Mouse (Mus musculus): ENCODE data around the gene Shisal2a.

Shisal2a gene

GRCm38 (mm10) chr4:108383183-108383714, at the start of gene Shisal2a:
Gene Shisal2a (minus strand): TSS chr4:108383349.
- no peak for DNase-seq

GRCm38 (mm10) chr4:108431561-108431936, 48.4 kb upstream of the Shisal2a start:
- DNase-seq, result no peak

DNA sequence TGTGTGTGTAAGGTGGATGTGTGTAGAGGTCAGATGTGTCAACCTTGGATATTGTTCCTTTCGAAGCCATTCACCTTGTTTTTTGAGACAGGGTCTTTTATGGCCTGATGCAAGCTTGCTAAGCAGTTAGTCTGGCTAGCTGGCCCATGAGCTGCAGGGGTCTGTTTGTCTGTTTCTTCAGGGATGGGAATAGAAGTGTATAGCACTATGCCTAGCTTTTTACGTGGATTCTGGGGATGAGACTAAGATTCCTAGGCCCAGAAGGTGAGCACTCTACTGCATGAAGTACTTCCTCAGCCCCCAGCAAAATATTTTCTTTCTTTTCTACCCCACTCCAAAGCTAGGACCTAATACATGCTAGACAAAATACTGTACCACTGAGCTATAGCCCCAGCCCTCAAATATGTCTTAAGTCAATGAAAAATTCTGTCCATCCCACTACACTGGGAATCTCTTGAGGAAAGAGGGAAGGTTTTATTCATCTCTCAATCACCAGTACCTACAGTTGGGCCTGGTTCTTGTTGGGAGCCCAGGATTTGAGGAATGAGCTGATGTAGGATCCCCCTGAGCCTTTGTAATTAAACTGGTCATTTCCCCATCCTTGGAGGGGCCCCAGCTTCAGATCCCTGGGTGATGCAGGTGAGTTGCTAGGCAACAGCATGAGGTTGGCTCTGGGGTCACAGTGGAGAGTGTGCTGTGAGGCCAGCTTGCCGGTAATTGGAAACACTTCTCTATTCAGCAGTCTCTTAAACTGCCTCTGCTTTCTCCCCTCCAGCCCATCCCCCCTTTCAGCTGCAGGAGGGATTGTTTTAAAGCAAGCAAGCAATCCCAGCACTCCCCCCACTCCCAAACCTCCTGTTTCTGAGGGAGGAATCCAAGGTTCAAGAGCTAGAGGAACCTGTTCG, 47.8 kb upstream of the Shisal2a start:
- no peak for DNase-seq

GRCm38 (mm10) chr4:108428341-108428721, 45.2 kb upstream of the Shisal2a start:
- DNase-seq, result no peak

- DNase-seq, result no peak
Measured at GRCm38 (mm10) chr4:108427719-108428340, 44.7 kb upstream of the Shisal2a start.

DNA sequence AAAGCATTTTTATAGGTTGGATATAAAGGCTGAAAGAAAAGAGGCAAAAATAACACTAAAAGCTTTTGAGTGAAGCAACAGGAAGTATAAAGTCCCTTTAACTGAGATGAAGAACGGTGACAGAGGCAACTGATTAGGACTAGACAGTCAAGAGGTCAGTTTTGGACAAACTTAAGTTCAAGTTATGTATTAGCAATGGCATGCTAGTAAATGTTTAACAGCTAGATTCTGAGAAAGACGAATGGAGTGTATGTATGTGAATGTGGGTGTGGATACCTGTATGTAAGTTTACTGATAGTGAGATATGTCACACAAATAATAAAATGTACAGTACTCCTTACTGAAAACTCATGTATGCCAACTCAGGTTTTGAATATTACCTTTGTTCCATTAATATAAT, 41.4 kb upstream of the Shisal2a start:
- DNase-seq, result no peak

DNA sequence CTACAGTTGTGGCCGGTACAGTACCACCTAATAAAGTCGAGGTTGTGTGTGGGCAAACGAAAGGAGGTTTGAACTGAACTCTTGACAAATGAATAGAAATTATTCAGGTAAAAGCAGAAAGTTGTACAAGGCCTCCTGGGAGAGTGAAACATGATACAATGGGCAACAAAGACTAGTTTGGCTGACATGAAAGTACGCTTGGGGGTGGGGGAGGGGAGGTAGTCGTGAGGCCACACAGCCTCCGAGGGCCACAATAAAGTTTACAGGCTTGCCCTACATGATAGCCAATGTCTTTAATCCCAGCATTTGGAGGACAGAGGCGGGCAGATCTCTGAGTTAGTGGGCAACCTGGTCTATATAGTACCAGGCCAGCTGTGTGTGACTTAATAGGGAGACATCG, 24.5 kb upstream of the Shisal2a start:
- DNase-seq, result no peak

- DNase-seq, result peak; percentile 19
Measured at GRCm38 (mm10) chr4:108406861-108407401, 23.8 kb upstream of the Shisal2a start, which contains the start of gene Gpx7. Gene Gpx7 (minus strand): TSS chr4:108406961.

- DNase-seq, result peak; percentile 70
Measured at GRCm38 (mm10) chr4:108406138-108406860, 23.1 kb upstream of the Shisal2a start.

DNA sequence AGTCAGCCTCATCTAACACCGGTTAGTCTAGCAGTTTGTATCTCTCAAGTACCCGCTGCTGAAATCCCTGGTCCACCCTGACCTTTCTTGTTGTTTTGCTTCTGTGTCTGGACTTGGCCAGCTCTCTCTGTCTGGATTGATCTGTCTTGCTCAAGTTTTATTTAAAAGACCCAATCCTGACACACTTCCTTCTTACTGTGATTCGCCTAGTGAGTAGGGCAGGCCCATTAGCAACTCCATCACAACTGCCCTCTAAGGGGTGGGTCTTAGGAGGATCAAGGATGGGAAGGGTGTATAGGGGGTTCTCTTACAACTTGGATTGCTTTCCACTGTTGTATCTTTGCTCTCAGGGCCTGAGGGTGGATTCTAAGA, 22.6 kb upstream of the Shisal2a start:
- no peak for DNase-seq

DNA sequence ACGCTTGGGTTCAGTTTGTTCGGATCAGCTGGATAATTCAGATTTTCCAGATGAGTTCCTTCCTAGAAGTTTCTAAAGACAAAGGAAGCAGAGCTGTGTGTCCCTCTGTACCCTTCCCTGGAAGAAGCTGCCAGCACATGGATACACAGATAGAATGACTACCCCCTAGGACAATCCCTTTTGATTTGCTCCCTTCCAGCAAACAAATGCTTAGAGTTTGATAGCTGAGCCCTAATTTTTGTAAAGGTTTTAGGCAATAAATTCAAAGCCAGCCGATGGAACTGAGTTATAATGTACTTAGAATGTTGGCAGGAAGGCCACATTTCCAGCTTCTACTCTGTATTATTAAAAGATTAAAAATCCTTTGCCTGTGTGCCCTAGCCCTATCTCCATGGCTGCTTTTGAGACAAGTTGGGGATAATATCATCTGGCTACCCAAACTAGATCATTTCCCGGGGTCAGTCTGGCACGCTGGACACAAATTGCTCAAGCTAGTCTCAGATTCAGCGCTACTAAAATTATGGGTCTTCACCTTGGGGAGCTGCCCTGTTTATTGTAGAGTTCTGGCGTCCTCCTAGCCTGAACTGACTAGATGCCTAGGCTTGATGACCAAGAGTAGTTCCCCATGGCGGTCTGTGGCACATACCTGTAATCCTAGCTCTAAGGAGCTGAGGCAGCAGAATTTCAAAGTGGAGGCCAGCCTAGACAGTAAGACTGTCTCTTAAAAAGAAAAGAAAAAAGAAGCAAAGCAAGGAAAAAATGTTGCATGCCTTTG, 20.9 kb upstream of the Shisal2a start:
- DNase-seq, result no peak

GRCm38 (mm10) chr4:108400395-108400794, 17.2 kb upstream of the Shisal2a start:
- no peak for DNase-seq

DNA sequence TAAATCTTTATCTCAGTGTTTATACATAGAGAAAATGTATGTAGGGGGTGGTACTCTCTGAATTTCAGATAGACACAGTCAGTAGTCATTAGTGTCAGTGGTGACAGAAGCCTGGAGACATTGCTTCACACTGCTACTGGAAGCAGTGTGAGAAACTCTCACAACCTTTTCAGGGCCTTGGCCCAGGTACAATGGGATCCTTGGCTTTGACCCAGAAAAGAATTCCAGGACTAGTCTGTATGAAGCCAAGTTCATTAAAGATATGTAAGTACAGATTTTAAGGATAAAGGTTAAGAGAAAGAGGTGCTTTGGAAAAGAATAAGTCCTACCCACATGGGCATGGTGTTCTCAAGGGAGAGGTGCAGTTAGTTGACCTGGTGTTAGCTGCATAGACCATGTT, 11.1 kb upstream of the Shisal2a start:
- no peak for DNase-seq

DNA sequence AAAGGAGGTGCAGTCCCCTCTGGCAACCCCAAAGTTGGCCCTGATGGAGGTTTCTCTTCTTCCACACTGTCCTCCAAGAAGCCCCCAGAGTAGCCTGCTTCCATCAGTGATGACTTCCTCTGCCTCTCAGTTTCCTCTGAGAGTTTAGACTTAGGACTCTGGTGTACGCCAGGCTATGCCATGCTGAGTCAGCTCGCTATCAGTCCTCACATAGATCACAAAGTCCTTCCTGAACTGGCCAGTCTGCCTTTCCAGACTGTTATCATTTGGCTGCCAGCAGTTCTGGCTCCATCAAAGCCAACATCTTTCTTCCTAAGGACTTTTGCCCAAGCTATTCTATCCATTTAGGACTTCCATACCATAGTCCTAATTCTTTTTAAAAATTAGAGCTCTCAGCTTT, 9.4 kb upstream of the Shisal2a start:
- DNase-seq, result no peak

DNA sequence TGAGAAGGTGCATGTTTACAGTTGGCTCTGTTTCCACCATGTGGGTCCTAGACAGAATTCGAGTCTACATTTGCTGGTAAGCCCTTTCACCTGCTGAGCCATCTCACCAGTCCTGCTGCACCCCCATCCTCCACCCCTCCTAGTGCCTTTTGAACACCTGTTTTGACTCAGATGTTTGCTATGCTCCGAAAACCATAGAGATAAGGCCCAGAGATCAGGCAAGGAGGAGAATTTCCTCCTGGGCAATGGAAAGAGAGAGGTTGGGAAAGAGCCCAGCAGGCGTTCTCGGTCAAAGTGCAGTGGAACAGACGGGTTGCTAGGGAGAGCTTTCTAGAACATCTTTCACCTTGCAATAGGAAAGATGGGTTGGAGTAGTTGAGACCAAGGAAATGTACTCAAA, 8.0 kb upstream of the Shisal2a start:
- DNase-seq, result no peak

GRCm38 (mm10) chr4:108388741-108389140, 5.6 kb upstream of the Shisal2a start:
- DNase-seq, result no peak

GRCm38 (mm10) chr4:108387681-108388253, 4.6 kb upstream of the Shisal2a start:
- peak; percentile 41 for DNase-seq

DNA sequence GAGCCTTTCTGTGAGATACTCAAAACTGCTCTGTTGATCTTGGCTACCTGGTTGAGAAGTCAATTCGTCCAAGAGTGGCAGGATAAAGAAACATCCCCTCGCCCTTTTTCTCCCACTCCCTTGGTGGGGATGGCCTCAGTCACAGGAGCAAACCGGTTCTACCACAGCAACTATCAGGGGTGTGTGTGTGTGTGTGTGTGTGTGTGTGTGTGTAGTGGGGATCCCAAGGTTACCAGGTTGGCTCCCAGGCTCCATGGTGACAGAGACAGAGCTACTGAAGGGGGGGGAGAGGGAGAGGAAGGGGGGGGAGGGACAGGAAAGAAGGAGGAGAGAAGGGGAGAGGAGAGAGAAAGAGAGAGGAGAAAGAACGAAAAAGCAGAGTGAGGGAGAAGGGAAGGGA, 4.0 kb upstream of the Shisal2a start:
- no peak for DNase-seq

- no peak for DNase-seq
Measured at GRCm38 (mm10) chr4:108386087-108386486, 2.9 kb upstream of the Shisal2a start.

DNA sequence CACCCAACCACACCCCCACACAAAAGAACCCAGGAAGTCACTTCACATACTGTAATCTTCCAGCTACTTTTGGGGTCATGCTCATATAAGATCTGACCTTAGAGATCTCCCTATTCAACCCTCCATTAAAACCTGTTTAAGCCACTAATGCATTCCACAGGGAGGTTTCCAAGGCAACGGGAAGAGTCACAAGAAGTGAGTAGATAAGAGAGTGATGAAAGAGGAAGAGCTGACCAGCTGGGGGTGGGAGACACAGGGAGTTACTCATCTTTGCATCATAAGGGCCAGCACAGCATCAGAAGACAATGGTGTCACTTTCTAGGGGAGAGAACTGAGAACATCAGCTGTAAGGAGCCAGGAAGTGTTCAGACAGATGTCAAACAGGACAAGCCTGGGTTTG, 3.0 kb downstream of the Shisal2a start:
- no peak for DNase-seq

GRCm38 (mm10) chr4:108379476-108379875, 3.7 kb downstream of the Shisal2a start:
- no peak for DNase-seq

- no peak for DNase-seq
Measured at GRCm38 (mm10) chr4:108372166-108372565, 11.0 kb downstream of the Shisal2a start.
